Mouse (Mus musculus) CH12.LX (cell line): ENCODE results near the gene Mfsd4b1. TPM values are rescaled to one million over a fixed set of nuclear protein-coding genes. Genes with fewer than 3 reads are reported as not detected.

ENCODE experiments used
- DNase-seq: peaks from one replicate; pipeline ENCODE4 v3.0.0-alpha.2; 2013; ENCODE audit errors: extremely low read depth
- H3K27ac ChIP-seq: 2 replicates; pipeline ENCODE4 v1.5.1; 2012; ENCODE audit warnings: low read depth, mild to moderate bottlenecking, control low read depth, moderate library complexity; ENCODE audit not compliant: insufficient read depth
- H3K27me3 ChIP-seq: replicated peaks from 2 replicates; pipeline ENCODE3; 2012; ENCODE audit warnings: inconsistent platforms
- H3K36me3 ChIP-seq, 2 experiments: replicated peaks in 1 of 2; 2 replicates each; pipeline versions ENCODE3 to v1.6.1; 2012; ENCODE audit warnings: inconsistent platforms in 1 of 2, low read length in 1 of 2, mild to moderate bottlenecking in 1 of 2, mixed read lengths in 1 of 2, moderate library complexity in 1 of 2; ENCODE audit not compliant: control insufficient read depth in 1 of 2, insufficient read depth in 1 of 2
- H3K4me1 ChIP-seq, 2 experiments: 2 replicates each; pipeline ENCODE4 v1.6.1; 2012; ENCODE audit warnings: inconsistent platforms in 1 of 2, moderate library complexity in 1 of 2; ENCODE audit not compliant: insufficient read depth in 2 of 2, control insufficient read depth in 1 of 2
- H3K4me2 ChIP-seq: 2 replicates; pipeline ENCODE4 v1.6.1; 2012; ENCODE audit warnings: low read depth, mild to moderate bottlenecking, control low read depth; ENCODE audit not compliant: poor library complexity, insufficient read depth, severe bottlenecking
- H3K4me3 ChIP-seq, 3 experiments: fragments of 150-350 bp in 1 of 3; sonication (generic) in 1 of 3; replicated peaks in 1 of 3; 2 replicates each; pipeline versions ENCODE3 to v1.5.1; 2011 to 2012; ENCODE audit warnings: low read depth in 2 of 3, low read length in 2 of 3, mild to moderate bottlenecking in 2 of 3, moderate library complexity in 2 of 3, control low read depth in 1 of 3, improper control_type of control experiment in 1 of 3, inconsistent platforms in 1 of 3, mixed read lengths in 1 of 3; ENCODE audit not compliant: poor library complexity in 1 of 3
- H3K79me2 ChIP-seq: replicated peaks from 2 replicates; pipeline ENCODE4 v1.6.1; 2012; ENCODE audit warnings: mild to moderate bottlenecking, moderate library complexity; ENCODE audit not compliant: control insufficient read depth, poor library complexity, insufficient read depth, severe bottlenecking; ENCODE audit errors: extremely low read depth
- H3K9ac ChIP-seq: 2 replicates; pipeline ENCODE4 v1.6.1; 2012; ENCODE audit warnings: low read depth, mild to moderate bottlenecking, control low read depth, moderate library complexity; ENCODE audit not compliant: insufficient read depth
- H3K9me3 ChIP-seq: replicated peaks from 2 replicates; pipeline ENCODE3; 2012; ENCODE audit warnings: low read length, inconsistent platforms, mixed read lengths
- CHD2 ChIP-seq: IDR thresholded peaks from 2 replicates; pipeline ENCODE4 v1.6.1; 2011; ENCODE audit warnings: low read length, improper control_type of control experiment
- E2F4 ChIP-seq: IDR thresholded peaks from 2 replicates; pipeline ENCODE4 v1.6.1; 2011; ENCODE audit warnings: low read depth, low read length, improper control_type of control experiment; ENCODE audit not compliant: insufficient replicate concordance
- ELF1 ChIP-seq: IDR thresholded peaks from 2 replicates; pipeline ENCODE4 v1.6.1; 2014; ENCODE audit warnings: low read depth, mild to moderate bottlenecking, inconsistent platforms, low read length, improper control_type of control experiment
- EP300 ChIP-seq: IDR thresholded peaks from 2 replicates; pipeline ENCODE4 v1.6.1; 2011; ENCODE audit warnings: low read length, improper control_type of control experiment
- ETS1 ChIP-seq: conservative IDR thresholded peaks from 2 replicates; pipeline ENCODE4 v1.6.1; 2012; ENCODE audit warnings: low read depth, mild to moderate bottlenecking, inconsistent platforms, low read length, improper control_type of control experiment, moderate library complexity
- GABPA ChIP-seq: IDR thresholded peaks from 2 replicates; pipeline ENCODE4 v1.6.1; 2012; ENCODE audit warnings: low read depth, low read length, improper control_type of control experiment, inconsistent platforms; ENCODE audit not compliant: insufficient replicate concordance
- HCFC1 ChIP-seq: IDR thresholded peaks from 2 replicates; pipeline ENCODE4 v1.6.1; 2012; ENCODE audit warnings: low read depth, mild to moderate bottlenecking, inconsistent platforms, low read length, improper control_type of control experiment
- IRF4 ChIP-seq: IDR thresholded peaks from 2 replicates; pipeline ENCODE4 v1.6.1; 2014; ENCODE audit warnings: low read depth, mild to moderate bottlenecking, inconsistent platforms, low read length, improper control_type of control experiment
- JUN ChIP-seq: IDR thresholded peaks from 2 replicates; pipeline ENCODE4 v1.6.1; 2011; ENCODE audit warnings: low read depth, mild to moderate bottlenecking, low read length, improper control_type of control experiment, moderate library complexity; ENCODE audit not compliant: insufficient read depth
- MAFK ChIP-seq: IDR thresholded peaks from 2 replicates; pipeline ENCODE4 v1.6.1; 2011; ENCODE audit warnings: low read length, improper control_type of control experiment; ENCODE audit not compliant: insufficient replicate concordance
- MXI1 ChIP-seq: IDR thresholded peaks from 2 replicates; pipeline ENCODE4 v1.6.1; 2011; ENCODE audit warnings: mild to moderate bottlenecking, low read depth, low read length, improper control_type of control experiment
- MYC ChIP-seq: IDR thresholded peaks from 2 replicates; pipeline ENCODE4 v1.6.1; 2011; ENCODE audit warnings: low read depth, mild to moderate bottlenecking, improper control_type of control experiment, low read length
- NELFE ChIP-seq: IDR thresholded peaks from 2 replicates; pipeline ENCODE4 v1.6.1; 2011; ENCODE audit warnings: low read depth, low read length, improper control_type of control experiment
- NRF1 ChIP-seq: IDR thresholded peaks from 2 replicates; pipeline ENCODE4 v1.6.1; 2014; ENCODE audit warnings: low read depth, mild to moderate bottlenecking, inconsistent platforms, low read length, improper control_type of control experiment, moderate library complexity
- POLR2A ChIP-seq: IDR thresholded peaks from 2 replicates; pipeline ENCODE4 v1.6.1; 2011; ENCODE audit warnings: low read depth, mild to moderate bottlenecking, improper control_type of control experiment, low read length
- SIN3A ChIP-seq: IDR thresholded peaks from 2 replicates; pipeline ENCODE4 v1.6.1; 2012; ENCODE audit warnings: low read length, improper control_type of control experiment, inconsistent platforms
- TBP ChIP-seq: conservative IDR thresholded peaks from 2 replicates; pipeline ENCODE4 v1.6.1; 2011; ENCODE audit warnings: low read depth, low read length, improper control_type of control experiment
- TCF12 ChIP-seq: IDR thresholded peaks from 2 replicates; pipeline ENCODE4 v1.6.1; 2014; ENCODE audit warnings: low read depth, mild to moderate bottlenecking, inconsistent platforms, low read length, improper control_type of control experiment
- ZC3H11A ChIP-seq: IDR thresholded peaks from 2 replicates; pipeline ENCODE4 v1.6.1; 2012; ENCODE audit warnings: low read depth, mild to moderate bottlenecking, inconsistent platforms, low read length, improper control_type of control experiment
- ZMIZ1 ChIP-seq: IDR thresholded peaks from 2 replicates; pipeline ENCODE4 v1.6.1; 2012; ENCODE audit warnings: low read depth, mild to moderate bottlenecking, inconsistent platforms, low read length, improper control_type of control experiment
- ZNF384 ChIP-seq: IDR thresholded peaks from 2 replicates; pipeline ENCODE4 v1.6.1; 2012; ENCODE audit warnings: low read depth, low read length, improper control_type of control experiment, inconsistent platforms
- dilution Hi-C: fragments of 300-500 bp; cut with MboI; formaldehyde crosslinking; loops from 2 replicates; pipeline ENCODE4 v1.14.3; 2020; ENCODE audit warnings: low sequenced_read_pairs; ENCODE audit not compliant: extremely low pct_unique_long_range_greater_than_20kb, extremely low pct_ligation_motif_present
- in situ Hi-C: fragments of 300-500 bp; cut with MboI; formaldehyde crosslinking; loops from 3 replicates; pipeline ENCODE4 v1.14.3; 2019; ENCODE audit warnings: low sequenced_read_pairs, low pct_ligation_motif_present, low pct_unique_long_range_greater_than_20kb, mixed read lengths
- polyA plus RNA-seq: library from polyadenylated mRNA; unstranded; fragments of >175 nt; gene quantifications from 2 replicates; pipeline ENCODE4 v1.2.1, GENCODE M21; 2012; ENCODE audit warnings: low read depth; ENCODE audit not compliant: insufficient read length
- total RNA-seq, 2 experiments: library from RNA; depleted of rRNA; stranded (reverse); fragments of 300-350 nt in 1 of 2; fragments of >200 nt in 1 of 2; gene quantifications; 2 replicates each; pipeline ENCODE4 v1.2.3; 2012 to 2014

Gene Mfsd4b1
- total and polyA plus RNA-seq, 3 experiments, result not detected

- in situ Hi-C loops, result no loop called here
These were observed 24.3 kb downstream of the Mfsd4b1 start for GRCm38 (mm10) chr10:40000746-40001145.

GRCm38 (mm10) chr10:39991155-39991554 is 33.9 kb downstream of the Mfsd4b1 start:
- TF ChIP-seq POLR2A, result no peak
- no peak for TF ChIP-seq ZC3H11A
- no peak for TF ChIP-seq MAFK
- no peak for TF ChIP-seq TBP
- TF ChIP-seq EP300, result no peak
- TF ChIP-seq GABPA, result no peak
- TF ChIP-seq MXI1, result no peak
- TF ChIP-seq SIN3A, result no peak
- no peak for TF ChIP-seq HCFC1
- no peak for TF ChIP-seq NELFE
- no peak for TF ChIP-seq MYC
- no peak for TF ChIP-seq NRF1
- no peak for TF ChIP-seq ZMIZ1
- TF ChIP-seq ZNF384, result no peak
- no peak for TF ChIP-seq CHD2
- TF ChIP-seq JUN, result no peak

More at GRCm38 (mm10) chr10:40000746-40001145, 24.3 kb downstream of the Mfsd4b1 start:
- DNase-seq, result no peak
- no peaks in the 10 kb centered on the region for H3K4me1 ChIP-seq
- H3K27me3 ChIP-seq, result no peaks in the 10 kb centered on the region
- no peak for TF ChIP-seq TBP
- TF ChIP-seq NRF1, result no peak
- no peak for TF ChIP-seq IRF4
- TF ChIP-seq E2F4, result no peak
- no peak for TF ChIP-seq POLR2A
- no peak for TF ChIP-seq MAFK
- no peak for TF ChIP-seq CHD2
- no peak for TF ChIP-seq ETS1
- TF ChIP-seq ELF1, result no peak
- no peak for TF ChIP-seq TCF12
- H3K79me2 ChIP-seq, result no peaks in the 10 kb centered on the region
- dilution Hi-C loops, result no loop called here
- H3K9ac ChIP-seq, result no peak overlapping the region
- H3K36me3 ChIP-seq, result no peaks in the 10 kb centered on the region
- H3K4me3 ChIP-seq, result no peak overlapping the region
- H3K9me3 ChIP-seq, result no peaks in the 10 kb centered on the region
- no peak overlapping the region for H3K27ac ChIP-seq
- no peak overlapping the region for H3K4me2 ChIP-seq

More at GRCm38 (mm10) chr10:39991155-39991554, 33.9 kb downstream of the Mfsd4b1 start:
- Histone ChIP-seq H3K27ac (no peak overlapping the region), H3K9me3 (peaks cover 4% of the 10 kb centered on the region), H3K4me1 (no peaks in the 10 kb centered on the region), H3K79me2 (no peaks in the 10 kb centered on the region), H3K27me3 (no peaks in the 10 kb centered on the region), H3K9ac (no peak overlapping the region), H3K4me3 (no peak overlapping the region), H3K4me2 (no peak overlapping the region), H3K36me3 (no peaks in the 10 kb centered on the region)
- in situ Hi-C loops (no loop called here), dilution Hi-C loops (no loop called here)
- DNase-seq, result no peak
